Mouse (Mus musculus) C2C12 (cell line): ENCODE measurements at regions not wholly inside any gene's neighbourhood (a gene's known extent, or its start where the extent isn't known, plus 50 kb on each side); places are given as distances from the start of the nearest gene placed in this dataset.

Experiments
- CTCF ChIP-seq: IDR thresholded peaks from one replicate; pipeline ENCODE4 v1.5.1; 2011; ENCODE audit not compliant: control insufficient read depth, insufficient read depth, insufficient read length
- FOSL1 ChIP-seq: IDR thresholded peaks from one replicate; pipeline ENCODE4 v1.8.0; 2011; ENCODE audit warnings: mild to moderate bottlenecking, low read length; ENCODE audit not compliant: poor library complexity, insufficient read depth, severe bottlenecking
- MAX ChIP-seq: IDR thresholded peaks from one replicate; pipeline ENCODE4 v1.6.1; 2011; ENCODE audit warnings: mild to moderate bottlenecking, control low read depth
- MYOD1 ChIP-seq: IDR thresholded peaks from one replicate; pipeline ENCODE4 v1.6.1; 2011; ENCODE audit warnings: low read depth; ENCODE audit not compliant: control insufficient read depth, insufficient read length
- MYOG ChIP-seq: IDR thresholded peaks from one replicate; pipeline ENCODE4 v1.6.1; 2011; ENCODE audit not compliant: control insufficient read depth, insufficient read length; ENCODE audit errors: extremely low read depth
- USF1 ChIP-seq: IDR thresholded peaks from one replicate; pipeline ENCODE4 v1.6.1; 2011; ENCODE audit warnings: low read depth, mild to moderate bottlenecking, control low read depth, moderate library complexity

GRCm38 (mm10) chr11:23171760-23172159 is 84.1 kb upstream of the Xpo1 start:
- TF ChIP-seq MAX (no peak), USF1 (no peak), CTCF (no peak), FOSL1 (no peak), MYOD1 (no peak), MYOG (no peak)
